Mouse (Mus musculus): ENCODE measurements around the gene Sprtn.

Sprtn gene

DNA sequence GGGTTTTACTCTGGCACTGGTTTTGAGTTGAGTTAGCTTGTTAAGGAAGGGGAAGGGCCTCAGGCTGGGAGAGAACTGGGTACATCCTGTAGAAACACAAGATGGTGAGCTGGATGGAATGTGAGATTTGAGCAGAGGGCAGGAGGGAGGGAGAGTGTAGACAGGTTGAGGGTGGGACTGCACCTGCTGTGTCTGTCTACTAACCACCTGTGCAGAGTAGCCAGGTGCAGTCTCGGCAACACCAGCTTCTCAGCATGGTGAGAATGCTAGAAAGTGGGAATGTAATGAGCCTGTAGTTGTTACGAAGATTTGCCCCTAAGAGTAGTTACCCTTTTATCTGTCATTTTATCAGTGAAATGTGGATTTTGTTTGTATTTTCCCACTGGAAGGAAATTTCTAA lies 7.8 kb downstream of the Sprtn start:
- DNase-seq = no peak

DNA sequence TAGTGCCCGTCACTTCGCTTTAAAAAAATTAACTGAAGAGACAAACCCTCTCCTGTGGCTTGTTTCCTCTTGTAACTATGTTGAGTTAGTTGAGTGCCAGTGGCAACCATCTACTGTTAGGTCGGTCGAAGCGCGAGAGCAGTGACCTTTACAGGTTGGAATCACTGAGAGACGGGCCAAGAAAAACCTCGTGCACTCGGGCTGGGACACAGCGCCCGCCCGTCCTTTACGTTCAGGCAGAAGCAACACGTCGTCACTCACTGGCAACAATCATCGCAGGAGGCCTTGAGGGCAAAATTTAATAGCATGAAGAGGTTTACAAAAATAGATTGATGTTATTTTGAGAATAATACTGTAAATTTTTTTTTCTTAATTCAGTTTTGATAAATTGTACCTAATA lies 12.2 kb downstream of the Sprtn start:
- DNase-seq = no peak

DNA sequence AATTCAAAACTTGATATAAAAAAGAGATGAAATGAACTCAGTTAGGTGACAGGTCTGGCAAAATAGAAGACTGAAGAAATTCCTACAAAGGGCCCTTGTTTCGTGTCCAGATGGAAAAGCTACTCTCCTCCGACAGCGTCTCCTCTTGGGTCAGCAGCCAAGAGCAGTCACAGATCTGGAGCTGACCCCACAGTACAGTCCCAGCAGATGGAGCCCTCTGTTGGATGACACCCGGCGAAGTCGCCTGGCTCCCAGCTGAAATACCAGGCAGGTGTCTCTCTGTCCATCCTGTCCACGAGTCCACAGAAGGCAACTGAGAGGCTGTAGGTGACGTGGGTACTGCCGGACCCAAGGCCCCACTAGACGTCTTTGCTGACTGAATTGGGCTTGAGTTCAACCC lies 12.7 kb downstream of the Sprtn start:
- no peak for DNase-seq

DNA sequence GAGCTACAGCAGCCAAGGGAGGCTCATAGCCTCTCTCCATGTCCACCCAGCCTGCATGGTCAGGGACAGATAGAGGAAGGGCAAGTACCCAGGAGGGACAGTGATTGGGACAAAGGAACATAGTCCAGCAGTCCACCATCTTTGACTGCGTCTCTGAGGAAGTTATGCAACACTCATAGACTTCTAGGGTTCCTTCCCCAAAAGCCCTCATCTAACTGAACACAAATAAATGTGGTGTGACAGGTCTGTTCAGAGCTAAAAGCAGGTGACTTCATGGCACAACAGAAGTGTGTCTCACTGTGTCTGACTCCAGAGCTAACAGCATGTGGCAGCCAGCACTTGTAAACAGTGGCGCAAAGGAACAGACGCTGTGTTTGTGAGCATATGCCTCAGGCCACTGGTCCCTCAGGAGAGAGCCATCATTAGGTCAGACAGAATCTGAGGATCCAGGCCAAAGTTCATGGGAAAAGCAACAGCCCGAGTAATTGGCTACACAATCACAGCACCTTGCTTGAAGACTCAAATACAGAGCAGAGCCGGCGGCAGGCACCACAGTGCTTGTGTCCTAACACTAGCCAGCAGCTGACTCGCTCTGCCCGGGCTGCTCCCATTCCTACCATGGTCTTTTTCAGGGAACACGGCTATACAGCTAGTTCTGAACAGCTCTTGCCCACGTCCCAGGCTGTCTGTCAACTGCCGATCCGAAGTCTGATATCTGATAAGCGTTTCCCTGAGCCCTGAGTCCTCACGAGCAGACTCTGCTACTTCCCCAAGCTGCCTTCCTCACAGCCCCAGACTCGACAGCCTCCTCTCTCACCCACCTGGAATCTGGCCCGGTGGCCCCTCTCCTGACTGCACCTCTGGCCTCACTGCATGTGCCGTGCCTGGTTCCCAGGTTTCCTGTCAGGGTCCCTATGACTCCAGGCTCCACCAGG lies 14.5 kb downstream of the Sprtn start:
- DNase-seq = no peak

DNA sequence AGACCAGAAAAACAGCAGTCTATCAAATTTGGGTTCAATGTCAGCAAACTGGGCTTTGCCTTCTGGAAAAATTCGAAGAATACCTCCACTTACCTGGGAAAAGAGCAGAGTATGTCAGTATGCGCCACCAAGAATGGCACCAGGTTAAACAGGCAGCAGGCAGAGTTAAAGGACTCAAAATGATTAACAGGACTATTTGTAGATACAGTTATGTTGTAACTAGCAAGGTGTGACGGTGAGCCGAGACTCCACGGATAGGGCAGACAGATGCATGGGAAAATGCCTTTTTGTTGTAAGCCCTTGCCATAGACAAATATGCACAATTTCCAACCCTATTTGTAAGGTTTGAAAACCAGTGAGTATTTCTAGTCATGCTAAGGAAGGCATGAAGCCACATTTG lies 16.4 kb downstream of the Sprtn start:
- no peak for DNase-seq

DNA sequence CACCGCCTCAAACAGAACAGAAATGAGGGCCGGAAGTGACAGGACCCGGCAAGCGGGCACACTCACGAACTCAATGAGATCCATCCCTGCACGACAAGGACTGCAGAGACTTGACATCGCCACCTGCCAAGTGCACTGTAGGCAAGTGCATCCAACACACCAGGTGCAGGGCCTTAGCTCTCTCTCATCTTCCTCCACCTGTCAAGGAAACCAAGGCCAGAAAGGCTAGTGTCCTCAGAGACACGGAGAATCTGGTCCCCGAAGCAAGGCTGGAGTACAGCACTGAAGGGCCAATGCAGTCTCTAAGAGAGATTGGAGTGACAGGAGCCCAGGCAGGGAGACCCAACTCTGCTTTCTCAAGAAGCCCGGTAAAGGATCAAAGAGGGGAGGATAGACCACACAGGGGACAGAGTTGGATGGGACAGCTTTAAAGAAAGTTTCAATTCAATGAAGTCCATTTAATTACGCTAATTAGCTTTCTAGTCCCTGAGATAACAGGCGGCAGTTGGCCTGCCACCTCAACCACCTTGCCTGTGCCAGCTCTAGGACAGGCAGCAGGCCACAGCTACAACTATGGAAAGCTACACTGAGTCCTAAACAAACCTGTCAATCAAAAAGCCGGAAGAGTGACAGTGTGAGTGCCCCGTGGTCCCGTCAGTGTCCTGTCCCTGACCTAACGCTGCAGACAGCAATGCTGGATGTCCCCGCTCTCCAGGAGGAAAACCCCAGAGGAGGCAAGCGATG lies 20.2 kb downstream of the Sprtn start:
- no peak for DNase-seq

DNA sequence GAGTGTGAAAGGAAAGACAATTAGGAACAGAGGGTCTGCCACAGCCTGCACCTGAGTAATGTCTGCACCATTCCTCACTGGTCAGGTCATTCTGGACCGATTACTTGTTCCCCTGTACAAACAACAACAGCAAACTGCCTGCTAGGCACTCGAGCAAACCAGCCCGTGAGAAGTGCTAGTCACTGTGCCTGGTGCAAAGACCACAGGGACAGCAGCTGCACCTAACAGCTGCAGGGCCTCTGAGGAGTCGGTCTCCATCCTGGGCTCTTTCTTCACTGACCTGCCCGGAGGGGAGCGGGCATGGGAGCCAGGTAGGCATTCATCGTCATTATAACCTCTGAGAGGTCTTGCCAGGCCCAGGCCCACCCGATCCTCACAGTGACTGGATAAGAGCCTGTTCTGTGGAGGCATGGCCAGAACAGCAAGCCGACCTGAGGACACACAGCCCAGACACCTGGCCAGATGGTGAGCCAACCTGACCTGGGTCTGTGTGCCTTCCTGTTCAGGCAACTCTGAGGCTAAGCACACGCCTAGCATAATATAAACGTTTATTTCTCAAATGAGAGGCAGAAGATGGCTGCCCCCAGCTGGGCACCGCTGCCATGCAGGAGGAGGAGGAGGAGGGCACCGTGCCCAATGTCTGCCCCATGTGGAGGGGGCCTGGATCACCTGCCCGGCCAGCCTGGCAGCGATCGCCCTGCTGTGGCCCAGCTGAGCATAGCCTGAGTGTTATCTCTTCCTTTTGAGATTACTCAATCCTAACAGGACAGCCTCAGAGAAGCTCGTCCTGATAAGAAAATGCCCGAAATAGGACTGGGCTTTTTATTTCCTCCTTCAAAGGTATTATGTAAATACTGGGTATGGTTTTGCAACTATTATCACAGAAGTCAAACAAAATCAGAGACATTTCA lies 23.9 kb downstream of the Sprtn start:
- DNase-seq = peak; percentile 32

DNA sequence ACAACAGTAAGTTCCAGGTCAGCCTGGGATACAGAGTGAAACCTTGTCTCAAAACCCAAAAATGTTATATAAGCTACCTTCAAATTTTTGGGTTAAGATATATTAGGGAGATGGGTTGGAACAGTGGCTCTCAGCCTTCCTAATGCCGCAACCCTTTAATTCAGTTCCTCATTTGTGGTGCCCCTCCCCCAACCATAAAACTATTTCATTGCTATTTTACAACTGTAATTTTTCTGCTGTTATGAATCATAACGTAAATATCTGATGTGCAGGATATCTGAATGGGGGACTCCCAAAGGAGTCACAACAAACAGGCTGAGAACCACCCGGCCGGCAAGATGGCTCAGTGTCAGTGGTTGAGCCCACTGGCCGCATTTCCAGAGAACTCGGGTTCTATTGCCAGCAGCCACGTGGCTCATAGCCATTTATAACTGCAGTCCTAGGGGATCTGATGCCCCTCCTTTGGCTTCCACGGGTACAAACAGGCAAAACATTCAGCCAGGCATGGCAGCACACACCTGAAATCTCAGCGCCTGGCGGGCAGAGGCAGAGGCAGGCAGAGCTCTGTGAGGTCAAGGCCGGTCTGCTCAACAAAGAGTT lies 24.9 kb downstream of the Sprtn start:
- peak; percentile 47 to 54 for DNase-seq

DNA sequence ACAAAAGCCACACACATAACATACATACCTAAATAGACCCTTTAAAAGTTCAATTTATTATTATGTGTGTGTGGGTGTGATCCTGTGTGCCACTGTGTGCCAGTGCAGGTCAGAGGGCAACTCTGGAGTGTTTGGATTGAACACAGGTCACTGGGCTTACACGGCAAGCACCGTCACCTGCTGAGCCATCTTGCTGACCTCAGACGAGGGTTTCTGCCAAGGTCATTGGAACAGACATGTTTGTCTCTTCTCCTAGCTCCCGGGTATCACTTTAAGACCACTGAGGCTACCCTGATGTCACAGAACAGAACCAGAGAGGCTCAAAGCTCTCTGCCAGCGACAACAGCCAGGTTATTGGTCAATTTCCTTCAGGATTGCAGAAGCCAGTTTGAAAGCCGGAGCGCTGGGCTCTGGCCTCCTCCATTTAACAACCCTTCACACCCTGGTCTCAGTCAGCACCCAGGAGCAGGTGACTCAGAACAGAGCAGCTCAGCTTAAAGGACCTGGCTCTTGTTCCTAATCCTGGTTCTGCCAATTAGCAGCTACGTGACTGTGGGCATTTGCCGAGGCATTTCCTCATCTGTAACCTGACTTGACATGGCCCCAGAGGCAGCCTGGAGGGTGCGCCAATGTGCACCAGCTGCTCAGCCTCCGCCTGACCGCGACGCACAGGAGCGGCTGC lies 26.4 kb downstream of the Sprtn start:
- DNase-seq = no peak

DNA sequence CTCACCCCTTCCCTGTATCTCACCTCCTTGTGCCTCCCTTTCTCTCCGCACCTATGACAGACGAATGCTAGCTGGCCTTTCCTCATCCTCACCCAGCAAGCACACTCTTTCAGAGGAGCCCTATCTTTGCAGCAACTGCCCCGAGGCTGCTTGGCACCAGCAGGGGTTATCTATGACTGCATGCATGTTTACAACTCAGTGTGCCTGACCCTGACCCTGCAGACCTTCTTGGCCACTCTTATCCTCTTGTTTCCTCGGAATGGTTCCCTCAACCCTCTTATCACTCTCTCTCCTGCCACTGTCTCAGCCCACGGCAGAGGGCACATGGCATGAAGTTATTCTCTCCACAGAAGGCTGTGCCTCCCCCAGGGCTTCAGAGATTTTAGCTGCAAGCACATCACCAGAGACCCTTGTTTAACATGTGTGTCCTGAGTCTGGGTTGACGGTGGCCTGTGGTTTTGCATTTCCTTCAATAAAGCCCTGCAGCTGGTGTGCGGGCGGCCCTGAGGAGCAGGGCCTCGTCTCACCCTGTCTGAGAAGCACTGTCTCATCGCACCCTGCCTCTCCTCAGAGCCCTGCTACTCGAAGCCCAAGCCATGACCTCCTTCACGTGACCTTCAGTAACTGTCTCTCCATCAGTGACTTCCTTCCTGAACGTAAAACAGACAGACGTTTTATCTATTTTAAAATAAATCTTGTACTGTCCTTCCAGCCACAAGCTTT lies 28.0 kb downstream of the Sprtn start:
- DNase-seq = peak; percentile 15 to 16

DNA sequence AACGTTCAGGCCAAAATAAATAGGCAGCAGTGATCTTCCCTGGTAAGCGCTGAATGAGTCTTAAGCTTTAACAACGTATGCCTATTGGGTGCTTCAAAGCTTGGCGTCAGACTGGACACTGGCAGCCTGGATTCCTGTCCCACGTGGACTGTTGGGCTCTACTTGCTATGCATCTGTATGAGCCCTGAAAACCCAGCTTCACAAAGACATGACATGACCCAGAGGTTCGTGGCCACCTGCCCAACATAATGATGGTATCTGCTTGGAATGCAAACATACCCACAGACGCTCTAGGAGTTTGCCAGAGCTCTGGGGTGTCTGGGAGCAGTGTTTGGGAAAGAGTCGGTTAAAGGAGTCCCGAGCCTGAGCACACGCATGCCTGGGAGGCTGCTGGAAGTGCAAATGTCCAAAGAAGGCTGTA lies 28.7 kb downstream of the Sprtn start:
- no peak for DNase-seq

DNA sequence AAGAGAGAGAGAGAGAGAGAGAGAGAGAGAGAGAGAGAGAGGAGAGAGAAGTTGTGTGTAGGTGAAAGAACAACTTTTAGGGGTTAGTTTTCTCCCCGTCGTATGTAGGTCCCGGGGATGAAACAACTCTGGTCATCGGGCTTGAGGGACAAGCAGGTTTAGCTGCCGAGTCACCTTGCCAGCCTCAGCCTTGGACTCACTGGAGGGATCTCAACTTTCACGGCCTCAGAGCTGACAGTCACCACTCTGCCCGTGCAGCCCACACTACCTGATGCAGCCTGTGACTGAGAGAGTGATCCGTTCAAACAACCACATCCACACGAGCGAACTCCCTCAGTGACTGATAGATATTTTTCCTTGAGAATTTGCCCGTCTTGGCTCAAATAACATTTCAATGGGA lies 31.3 kb downstream of the Sprtn start:
- no peak for DNase-seq

DNA sequence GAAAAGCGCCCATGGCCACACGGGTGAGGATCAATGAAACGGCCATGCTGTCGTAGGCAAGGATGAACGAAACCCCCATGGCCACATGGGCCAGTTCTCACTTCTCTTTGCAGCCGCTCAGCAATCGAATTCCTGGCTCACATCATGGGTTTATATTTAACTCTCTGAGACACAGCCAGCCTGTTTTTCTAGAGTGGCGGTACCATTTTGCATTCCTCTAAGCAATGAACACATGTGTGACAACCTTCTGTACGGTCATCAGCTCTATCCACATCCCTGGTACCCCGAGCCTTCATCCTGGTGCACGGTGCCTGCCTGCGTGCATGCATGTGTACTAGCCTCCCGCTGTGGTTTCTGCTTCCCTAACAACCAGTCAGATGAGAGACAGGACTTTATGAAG lies 32.4 kb downstream of the Sprtn start:
- no peak for DNase-seq

DNA sequence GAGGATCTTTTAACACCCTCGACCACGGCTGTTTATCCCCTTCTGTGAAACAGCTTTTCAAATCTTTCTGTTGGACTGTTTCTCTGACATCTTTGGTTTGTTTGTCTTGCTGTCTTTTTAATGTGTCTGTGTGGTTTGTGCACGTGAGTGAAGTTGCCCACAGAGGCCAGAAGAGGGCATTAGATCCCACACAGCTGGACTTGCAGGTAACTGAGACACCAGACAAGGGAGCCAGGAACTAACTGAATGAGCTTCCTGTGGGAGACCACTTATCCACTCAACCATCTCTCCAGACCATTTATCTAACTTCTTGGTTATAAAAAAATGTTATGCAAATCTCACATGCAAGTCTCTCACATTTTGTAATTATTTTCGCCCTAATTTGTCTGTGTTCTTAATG lies 33.0 kb downstream of the Sprtn start:
- DNase-seq = no peak

DNA sequence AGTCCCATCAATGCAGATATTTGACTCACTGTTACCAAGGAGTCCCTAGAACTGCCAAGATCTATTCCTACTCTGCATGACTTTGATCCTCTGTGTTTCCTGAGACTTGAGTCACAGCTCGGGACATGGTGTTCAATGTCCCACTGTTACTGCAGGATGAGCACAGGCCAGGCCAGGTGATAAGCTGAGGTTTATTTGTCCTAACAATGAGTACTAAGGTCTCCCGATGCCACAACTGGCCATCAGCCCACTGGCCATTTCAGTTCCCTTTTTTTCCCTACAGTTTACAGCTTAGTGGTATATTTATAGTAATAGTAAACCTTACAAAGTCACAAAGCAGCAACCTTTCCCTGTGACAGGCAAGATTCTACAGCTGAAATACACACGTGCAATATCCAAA lies 34.7 kb downstream of the Sprtn start:
- no peak for DNase-seq

DNA sequence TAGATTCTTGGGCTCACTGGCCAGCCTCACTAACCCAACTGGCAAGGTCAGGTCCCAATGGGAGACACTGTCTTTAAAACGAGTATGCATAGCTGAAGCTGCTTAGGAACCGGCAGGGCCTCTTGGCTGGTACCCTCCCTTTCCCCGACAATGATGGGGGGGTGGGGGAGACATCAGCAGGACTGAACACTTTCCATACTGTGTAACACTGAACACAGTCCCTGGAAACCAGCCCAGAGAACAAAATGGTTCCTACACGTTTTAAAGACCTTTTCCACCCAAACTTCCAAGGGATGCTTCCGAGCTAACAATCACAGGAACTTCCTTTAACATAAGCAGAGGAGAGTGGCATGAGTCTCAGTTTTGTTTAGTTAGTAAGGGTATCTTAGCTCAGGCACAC lies 37.4 kb downstream of the Sprtn start:
- no peak for DNase-seq

DNA sequence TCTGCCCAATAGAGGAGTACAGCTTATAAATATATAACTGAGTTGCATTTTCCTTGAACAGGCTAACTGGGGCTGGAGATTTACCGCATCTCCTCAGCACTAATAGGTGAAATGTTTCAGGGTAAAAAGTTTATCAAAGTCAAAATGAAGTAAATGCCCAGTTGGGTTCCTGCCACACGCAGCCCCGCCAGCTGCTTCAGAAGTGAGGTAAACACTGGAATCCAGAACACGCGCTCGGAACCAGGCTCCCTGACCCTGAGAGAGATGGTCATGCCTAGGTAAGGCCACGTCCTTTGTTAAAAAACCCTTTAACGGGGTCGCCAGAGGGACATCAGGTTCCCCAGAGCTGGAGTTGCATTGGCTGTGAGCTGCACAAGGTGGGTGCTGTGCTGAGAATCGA lies 39.0 kb downstream of the Sprtn start:
- DNase-seq = no peak

DNA sequence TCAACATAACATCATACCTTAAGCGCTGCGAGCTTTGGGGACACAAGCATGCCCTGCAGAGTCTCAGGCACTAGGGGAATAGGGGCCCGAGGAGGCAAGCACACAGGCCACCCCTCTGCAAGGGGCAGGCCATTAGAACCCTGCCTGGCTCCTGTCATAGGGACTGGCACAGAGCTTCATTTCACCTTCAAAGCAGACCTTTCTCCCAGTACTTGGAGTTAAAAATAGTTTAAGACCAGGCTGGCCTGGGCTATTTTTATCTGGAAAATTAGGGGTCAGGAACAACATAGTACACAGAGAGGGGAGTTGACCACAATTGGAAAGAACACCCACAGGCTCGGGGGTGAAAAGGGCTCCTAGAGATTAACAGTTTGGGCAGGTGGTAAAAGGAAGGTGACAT lies 39.6 kb downstream of the Sprtn start:
- no peak for DNase-seq

DNA sequence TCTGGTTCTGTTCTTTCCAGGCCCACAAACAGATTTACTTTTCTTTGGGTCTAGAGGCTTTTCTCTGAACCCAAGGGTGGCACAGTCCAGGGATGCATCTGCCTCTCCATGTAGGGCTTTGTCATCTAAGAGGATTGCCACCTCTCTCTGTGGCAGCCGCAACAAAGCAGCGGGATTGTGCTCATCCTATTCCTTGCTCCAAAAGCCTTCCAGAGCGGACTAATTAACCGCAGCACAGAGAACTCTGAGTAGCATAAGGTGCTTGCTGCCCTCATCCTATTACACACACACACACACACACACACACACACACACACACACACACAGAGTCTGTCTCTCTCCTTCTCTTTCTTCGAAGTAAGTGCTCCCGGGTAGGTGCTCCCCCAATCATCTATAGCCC lies 46.1 kb downstream of the Sprtn start:
- no peak for DNase-seq

DNA sequence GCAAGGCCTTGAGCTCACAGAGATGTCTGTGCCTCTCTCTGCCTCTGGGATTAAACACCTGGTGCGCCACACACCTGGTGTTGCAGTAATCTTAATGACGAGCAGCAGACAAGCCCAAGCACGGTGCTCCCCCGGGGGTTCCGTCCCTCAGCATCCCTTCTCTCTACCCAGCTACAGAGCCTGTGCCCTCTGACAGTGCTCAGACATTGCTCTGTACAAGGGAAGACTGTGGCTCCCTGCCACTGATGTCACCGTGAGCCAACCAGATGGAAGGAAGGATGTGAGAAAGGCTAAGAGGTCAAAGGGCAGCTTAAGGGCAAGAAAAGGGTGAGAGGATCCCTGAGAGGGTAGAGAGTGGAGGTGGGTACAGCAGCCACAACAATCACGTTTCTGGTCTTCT lies 46.7 kb downstream of the Sprtn start:
- no peak for DNase-seq

Data from B cell, adult 2 months (primary cell).